Mouse (Mus musculus): ENCODE data around the gene Scamp3.
A peak's percentile ranks its signal among the peaks of the same experiment; 100 is the strongest.

The Scamp3 gene

DNA sequence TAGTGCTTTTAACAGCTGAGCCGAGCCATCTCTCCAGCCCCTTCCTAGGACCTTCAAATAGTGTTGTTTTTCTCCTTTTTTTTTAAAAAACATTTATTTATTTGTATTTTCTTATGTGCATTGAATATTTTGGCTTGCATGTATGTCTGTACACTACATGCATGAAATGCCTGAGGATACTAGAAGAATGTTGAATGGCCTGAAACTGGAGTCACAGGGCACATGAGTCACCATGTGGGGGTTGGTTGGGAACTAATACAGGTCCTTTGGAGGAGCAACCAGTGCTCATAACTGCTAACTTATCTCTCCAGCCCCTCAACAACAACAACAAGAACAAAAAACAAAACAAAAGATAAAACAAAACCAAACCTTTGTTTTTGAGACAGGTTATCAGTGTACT, 14.2 kb upstream of the Scamp3 start:
- DNase-seq (ENCODE audit: low read depth, low spot score), result no peak

DNA sequence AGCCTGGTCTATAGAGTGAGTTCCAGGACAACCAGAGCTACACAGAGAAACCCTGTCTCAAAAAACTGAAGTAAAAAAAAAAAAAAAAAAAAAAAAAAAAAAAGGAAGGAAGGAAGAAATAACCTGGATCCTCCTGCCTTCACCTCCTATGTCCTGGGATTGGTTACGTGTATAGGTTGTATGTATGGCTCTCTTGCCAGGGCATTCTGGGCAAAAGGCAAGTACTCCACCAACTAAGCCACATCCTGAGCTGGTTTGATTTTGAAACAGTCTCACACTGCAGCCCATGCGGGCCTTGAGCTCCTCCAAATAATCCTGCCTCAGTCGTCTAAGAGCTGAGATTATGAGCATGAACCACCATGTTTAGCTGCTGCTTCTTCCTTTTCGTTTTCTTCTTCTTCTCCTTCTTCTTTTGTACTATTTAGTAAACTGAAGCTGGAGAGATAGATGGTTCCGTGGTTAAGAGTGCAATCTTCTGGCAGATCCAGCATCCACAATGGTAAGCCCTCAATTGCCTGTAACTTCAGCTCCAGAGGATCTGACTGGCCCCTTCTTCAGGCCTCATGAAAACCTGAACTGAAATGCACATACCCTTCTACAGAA, 13.5 kb upstream of the Scamp3 start:
- no peak for DNase-seq (ENCODE audit: low read depth, low spot score)

DNA sequence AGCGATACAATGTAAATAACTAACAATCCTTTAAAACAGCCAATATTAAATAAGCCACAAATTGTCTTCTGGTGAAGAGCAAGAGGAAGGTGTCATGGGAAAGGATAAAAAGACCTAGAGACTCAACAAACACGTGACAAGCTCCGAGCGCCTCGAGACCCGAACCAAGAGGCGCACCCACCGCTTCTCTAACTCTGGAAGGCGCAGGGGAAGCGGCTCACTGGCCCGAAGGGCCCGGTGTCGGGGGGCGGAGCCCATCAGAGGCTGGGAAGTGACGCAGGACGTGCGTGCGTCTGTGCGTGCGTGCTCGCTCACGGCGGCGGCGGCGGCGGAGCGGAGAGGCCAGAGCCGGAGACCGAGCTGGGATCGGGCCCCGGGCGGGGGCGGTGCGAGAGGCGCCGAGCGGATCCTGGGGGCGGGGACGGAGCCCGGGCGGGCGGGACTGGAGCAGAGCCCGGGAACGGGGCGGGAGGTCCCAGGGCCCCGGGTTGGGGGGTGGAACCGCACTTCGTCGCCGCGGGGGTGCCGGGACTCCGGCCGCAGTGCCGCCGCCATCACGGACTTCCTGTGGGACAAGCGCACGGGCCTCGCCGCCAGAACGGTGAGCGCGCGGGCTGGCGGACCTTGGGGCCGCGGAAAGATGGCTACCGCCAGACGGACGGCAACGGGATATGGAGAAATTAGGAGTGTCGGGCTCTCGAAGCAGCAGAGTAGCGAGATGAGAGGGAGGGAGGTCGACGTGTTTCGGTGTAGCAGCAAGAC, 12.6 kb upstream of the Scamp3 start, which contains the start of gene Clk2:
TSS of gene Clk2 (plus strand) at position 290 of the 762 bp plus-strand sequence.
- DNase-seq (ENCODE audit: low read depth, low spot score), result peak; percentile 96

DNA sequence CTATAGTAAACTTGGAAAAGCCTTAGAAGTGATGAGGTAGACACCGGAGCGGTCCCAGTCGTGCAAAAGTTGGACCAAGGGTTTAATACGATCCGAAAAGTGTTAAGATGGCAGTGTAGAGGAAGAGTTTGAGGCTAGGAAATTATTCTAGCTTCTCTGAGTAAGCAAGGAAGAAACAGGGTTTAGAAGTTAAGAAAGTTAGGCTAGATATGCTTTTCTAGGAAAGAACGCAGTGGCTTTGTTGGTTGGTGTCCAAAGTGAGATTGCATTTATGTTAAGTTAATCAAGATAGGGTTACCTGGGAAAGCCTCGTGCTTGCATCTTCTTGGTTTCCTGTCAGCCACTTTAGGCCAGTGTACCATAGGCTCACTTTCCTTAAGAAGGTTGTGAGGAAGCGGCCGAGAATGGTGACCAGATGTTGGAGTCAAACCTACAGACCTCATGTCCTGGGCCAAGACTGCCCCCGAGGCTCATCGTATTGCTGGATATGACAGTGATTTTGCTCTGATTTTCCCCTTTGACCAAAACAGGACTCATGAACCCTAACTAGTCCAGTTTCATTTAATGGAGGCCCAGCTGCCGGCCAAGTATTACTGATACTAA, 11.9 kb upstream of the Scamp3 start:
- no peak for DNase-seq (ENCODE audit: low read depth, low spot score)

DNA sequence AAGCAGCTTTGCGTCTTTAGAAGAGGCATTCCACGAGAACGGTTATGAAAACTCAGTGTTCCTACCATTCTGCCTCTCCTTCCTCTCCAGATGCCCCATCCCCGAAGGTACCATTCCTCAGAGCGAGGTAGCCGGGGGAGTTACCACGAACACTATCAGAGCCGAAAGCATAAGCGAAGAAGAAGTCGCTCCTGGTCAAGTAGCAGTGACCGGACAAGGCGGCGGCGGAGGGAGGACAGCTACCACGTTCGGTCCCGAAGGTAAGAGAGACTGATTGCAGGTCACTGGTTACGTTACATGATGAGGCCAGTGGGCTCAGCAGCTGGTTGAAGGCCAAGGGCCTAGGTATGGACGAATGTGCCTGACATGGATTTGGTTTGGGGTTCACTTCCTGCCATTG, 10.3 kb upstream of the Scamp3 start:
- DNase-seq (ENCODE audit: low read depth, low spot score), result no peak

GRCm38 (mm10) chr3:89174844-89175243, 2.4 kb upstream of the Scamp3 start:
- DNase-seq (ENCODE audit: low read depth, low spot score), result no peak

DNA sequence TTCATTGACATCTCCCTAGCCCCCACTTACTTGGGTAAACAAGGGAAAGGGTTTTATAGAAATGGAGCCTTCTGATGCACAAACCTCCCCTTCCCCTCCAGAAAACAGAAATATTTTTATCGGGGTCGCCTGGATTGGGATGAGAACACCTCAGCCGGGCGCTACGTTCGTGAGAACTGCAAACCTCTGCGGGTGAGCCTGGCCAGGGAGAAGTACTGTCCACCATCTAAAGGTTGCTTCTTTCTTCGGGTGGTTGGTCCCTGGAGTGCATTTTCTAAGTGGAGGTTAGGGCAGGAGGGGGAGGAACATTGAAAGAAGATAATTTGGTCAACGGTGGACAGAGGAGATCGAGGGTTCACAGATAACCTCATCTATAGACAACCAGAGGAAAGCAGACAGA, 1.7 kb upstream of the Scamp3 start:
- DNase-seq (ENCODE audit: low read depth, low spot score), result no peak

GRCm38 (mm10) chr3:89176421-89176820, 852 bp upstream of the Scamp3 start:
- DNase-seq (ENCODE audit: low read depth, low spot score), result no peak

DNA sequence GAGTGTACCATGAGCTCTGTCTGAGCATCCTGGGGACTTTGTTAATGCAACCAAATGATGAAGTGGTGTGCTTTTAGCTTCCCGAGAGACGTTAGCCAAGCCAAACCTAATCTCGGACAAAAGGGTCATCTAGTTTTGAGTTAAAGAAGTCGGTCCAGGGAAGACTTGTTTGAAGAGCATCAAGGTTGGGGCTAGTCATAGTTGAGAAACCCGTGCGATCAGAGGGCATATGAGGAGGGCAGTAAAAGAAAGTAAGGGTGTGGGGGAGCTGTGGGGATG, 773 bp downstream of the Scamp3 start:
- no peak for DNase-seq (ENCODE audit: low read depth, low spot score)

- no peak for DNase-seq (ENCODE audit: low read depth, low spot score)
Observed at GRCm38 (mm10) chr3:89179056-89179455, 1.8 kb downstream of the Scamp3 start.

DNA sequence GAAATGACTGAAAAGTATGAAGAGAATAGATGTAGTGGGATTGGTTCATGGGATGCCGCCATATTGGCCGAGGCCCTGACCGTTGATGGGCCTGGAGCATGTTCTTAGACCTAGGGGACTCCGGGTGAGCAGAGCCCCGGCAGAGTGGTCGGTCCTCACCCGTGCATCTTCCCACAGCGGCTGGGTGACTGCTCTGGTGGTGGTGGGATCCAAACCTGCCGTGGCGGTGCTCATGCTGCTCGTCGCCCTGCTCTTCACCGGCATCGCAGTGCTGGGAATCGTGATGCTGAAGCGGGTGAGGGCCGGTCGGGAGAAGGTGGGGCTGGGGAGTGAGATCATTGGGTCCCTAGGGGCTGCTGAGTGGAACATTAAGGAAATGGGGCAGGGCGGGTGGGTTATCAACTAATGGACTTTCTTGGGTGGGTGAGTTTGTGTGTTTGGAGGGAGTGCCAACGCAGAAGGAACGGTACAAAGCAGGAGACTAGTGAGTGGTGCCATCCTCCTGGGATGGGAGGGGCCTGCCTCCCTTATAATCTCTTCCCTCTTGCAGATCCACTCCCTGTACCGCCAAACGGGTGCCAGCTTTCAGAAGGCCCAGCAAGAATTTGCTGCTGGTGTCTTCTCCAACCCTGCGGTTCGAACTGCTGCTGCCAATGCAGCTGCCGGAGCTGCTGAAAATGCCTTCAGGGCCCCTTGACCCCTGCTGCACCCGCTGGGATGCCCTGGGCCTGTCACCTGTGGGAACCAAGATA, 4.7 kb downstream of the Scamp3 start:
- DNase-seq (ENCODE audit: low read depth, low spot score), result no peak

DNA sequence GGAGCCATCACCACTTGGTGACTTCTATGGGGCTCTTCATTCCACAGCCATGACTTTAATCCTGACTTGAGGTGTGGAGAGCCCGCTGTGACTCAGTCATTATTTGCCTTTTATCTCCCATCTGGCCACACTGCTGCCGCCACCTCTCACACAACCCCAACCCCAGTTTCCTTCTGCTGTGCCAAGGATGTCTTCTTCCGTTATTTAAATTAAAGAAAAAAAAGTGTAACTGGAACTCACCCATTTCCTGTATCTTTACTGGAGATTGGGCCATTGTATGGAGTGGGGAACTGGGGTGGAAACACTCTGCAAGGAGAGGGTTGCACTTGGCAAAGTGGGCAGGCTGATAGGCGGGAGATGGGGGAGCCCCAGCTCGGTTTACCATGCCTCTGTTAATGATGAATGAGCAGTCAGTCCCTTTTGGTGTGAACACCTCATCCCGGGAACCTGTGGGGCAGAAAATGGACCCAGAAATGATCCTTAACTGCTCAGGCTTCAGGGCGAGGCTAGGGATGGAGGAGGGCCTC, 5.3 kb downstream of the Scamp3 start:
- no peak for DNase-seq (ENCODE audit: low read depth, low spot score)

- DNase-seq (ENCODE audit: low read depth, low spot score), result peak; percentile 92
Observed at GRCm38 (mm10) chr3:89183058-89183958, 6.0 kb downstream of the Scamp3 start, which contains the start of gene Fam189b. Gene Fam189b (plus strand): TSS chr3:89183143.

- no peak for DNase-seq (ENCODE audit: low read depth, low spot score)
Observed at GRCm38 (mm10) chr3:89183959-89184315, 6.7 kb downstream of the Scamp3 start.

GRCm38 (mm10) chr3:89187197-89187596, 9.9 kb downstream of the Scamp3 start:
- no peak for DNase-seq (ENCODE audit: low read depth, low spot score)

GRCm38 (mm10) chr3:89187690-89188477, 10.6 kb downstream of the Scamp3 start:
- DNase-seq (ENCODE audit: low read depth, low spot score), result no peak

DNA sequence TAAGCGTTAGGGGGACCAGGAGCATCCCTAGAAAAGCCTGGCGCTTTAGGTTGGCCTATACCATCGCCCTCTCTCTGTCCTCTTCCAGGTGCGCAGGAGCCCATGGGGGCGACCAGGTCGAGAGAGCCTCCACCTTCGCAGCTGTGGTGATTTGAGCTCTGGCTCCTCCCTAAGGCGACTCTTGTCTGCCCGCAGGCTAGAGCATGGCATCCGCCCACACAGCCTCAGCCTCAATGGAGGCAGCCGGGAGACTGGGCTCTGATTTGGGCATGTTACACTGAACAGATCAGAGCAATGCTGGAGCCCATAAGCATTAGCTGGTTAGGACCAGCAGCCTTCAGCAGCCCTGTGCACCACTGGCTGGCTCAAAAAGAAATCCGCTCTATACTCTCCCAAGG, 11.2 kb downstream of the Scamp3 start:
- DNase-seq (ENCODE audit: low read depth, low spot score), result no peak

- DNase-seq (ENCODE audit: low read depth, low spot score), result no peak
Observed at GRCm38 (mm10) chr3:89190436-89190835, 13.2 kb downstream of the Scamp3 start.

- peak; percentile 46 for DNase-seq (ENCODE audit: low read depth, low spot score)
Observed at GRCm38 (mm10) chr3:89193351-89193750, 16.1 kb downstream of the Scamp3 start.

- no peak for DNase-seq (ENCODE audit: low read depth, low spot score)
Observed at GRCm38 (mm10) chr3:89193853-89194252, 16.6 kb downstream of the Scamp3 start.

All from R1 (cell line).